Mouse (Mus musculus): ENCODE data around the gene Bag1. TPM values are rescaled to one million over a fixed set of nuclear protein-coding genes. Genes with fewer than 3 reads are reported as not detected.

Gene Bag1
- polyA plus RNA-seq, 1 experiment from 2014 or later: 225 TPM

DNA sequence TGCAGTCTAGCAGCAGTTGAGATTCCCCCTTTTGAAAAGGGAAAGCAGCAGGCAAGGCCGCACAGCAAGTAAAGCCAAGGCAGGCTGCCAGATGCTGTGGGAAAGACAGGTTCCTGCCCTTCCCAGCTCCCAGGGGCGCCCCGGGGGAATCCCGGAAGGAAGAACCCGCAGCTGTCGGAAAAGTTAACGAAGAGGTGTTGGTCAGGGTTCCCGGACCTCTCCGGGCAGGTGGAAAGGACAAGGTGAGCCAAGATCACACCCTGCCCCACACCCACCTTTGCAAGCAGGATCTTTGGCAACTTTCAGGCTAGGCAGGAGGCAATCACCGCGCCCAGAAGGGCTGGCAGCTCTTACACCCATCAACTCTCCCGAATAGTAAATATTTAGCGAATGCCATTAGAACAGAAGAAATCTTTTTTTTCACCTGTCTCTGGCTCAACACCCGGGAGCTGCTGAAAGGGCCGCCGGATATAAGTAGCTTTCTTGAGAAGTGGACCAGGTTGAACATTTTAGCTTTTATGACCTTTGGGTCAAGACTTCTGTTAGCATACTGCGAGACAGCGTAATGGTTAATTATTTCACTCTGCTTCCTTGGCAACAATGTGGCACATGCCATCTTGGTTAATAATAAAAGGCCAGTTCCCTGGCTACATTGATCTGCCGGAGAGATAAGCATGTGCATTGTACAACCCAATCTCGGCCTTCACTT, 39.7 kb downstream of the Bag1 start:
- Histone ChIP-seq H3K4me2 (peak overlapping the region; percentile 25; the same call in 1 of the 2 replicates), H3K27ac (ENCODE audit: low read depth, low read length) (no peak overlapping the region), H3K4me3 (ENCODE audit: low read depth, low read length) (no peak overlapping the region), H3K27me3 (replicated peaks; ENCODE audit: control insufficient read depth, insufficient read depth, low read length) (no peaks in the 10 kb centered on the region), H3K9me3 (ENCODE audit: control insufficient read depth, low read length) (no peaks in the 10 kb centered on the region), H3K9ac (ENCODE audit: low read depth, low read length) (no peak overlapping the region), H3K36me3 (ENCODE audit: control insufficient read depth, insufficient read depth, low read length) (no peaks in the 10 kb centered on the region), H3K4me1 (replicated peaks; ENCODE audit: control insufficient read depth, insufficient read depth, low read length) (peaks cover 5% of the 10 kb centered on the region; the same call in 1 of the 2 replicates)
- ATAC-seq (replicated peaks; ENCODE audit: low FRiP score): no peak
- WGBS: 46% methylated on average over 20 of the region's 20 CpGs
- DNase-seq (ENCODE audit: low spot score): no peak

DNA sequence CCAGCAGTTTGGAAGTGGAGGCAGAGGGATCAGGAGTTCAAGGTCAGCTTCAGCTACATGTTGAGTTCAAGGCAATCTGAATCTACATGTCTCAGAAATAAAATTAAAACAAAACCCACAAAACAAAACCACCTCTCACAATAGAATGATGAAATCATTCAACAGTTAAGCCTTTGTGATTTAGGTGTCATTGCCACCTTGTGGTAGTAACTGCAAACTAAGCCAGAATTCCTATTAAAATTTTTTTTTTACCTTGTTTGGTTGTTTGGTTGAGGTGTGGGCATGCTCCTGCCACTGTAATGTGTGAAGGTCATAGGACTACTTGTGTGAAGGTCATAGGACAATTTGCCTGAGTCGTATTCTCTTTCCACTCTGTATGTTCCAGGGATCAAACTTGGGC, 41.8 kb downstream of the Bag1 start:
- Histone ChIP-seq H3K36me3 (ENCODE audit: control insufficient read depth, insufficient read depth, low read length) (no peaks in the 10 kb centered on the region), H3K9me3 (ENCODE audit: control insufficient read depth, low read length) (no peaks in the 10 kb centered on the region), H3K27me3 (replicated peaks; ENCODE audit: control insufficient read depth, insufficient read depth, low read length) (no peaks in the 10 kb centered on the region), H3K4me3 (ENCODE audit: low read depth, low read length) (no peak overlapping the region), H3K9ac (ENCODE audit: low read depth, low read length) (no peak overlapping the region), H3K4me1 (replicated peaks; ENCODE audit: control insufficient read depth, insufficient read depth, low read length) (peaks cover 5% of the 10 kb centered on the region; the same call in 1 of the 2 replicates), H3K27ac (ENCODE audit: low read depth, low read length) (no peak overlapping the region), H3K4me2 (no peak overlapping the region)
- DNase-seq (ENCODE audit: low spot score) (no peak), ATAC-seq (replicated peaks; ENCODE audit: low FRiP score) (no peak)
- whole genome bisulfite sequencing: 46% methylated on average over 1 of the region's 1 CpGs

GRCm38 (mm10) chr4:40900612-40901011, 47.5 kb downstream of the Bag1 start:
- Histone ChIP-seq H3K4me2 (no peak overlapping the region), H3K4me3 (ENCODE audit: low read depth, low read length) (no peak overlapping the region), H3K4me1 (replicated peaks; ENCODE audit: control insufficient read depth, insufficient read depth, low read length) (no peaks in the 10 kb centered on the region; the same call in 1 of the 2 replicates), H3K9ac (ENCODE audit: low read depth, low read length) (no peak overlapping the region), H3K9me3 (ENCODE audit: control insufficient read depth, low read length) (no peaks in the 10 kb centered on the region), H3K27me3 (replicated peaks; ENCODE audit: control insufficient read depth, insufficient read depth, low read length) (no peaks in the 10 kb centered on the region), H3K36me3 (ENCODE audit: control insufficient read depth, insufficient read depth, low read length) (no peaks in the 10 kb centered on the region), H3K27ac (ENCODE audit: low read depth, low read length) (no peak overlapping the region; the same call in 1 of the 2 replicates)
- ATAC-seq (replicated peaks; ENCODE audit: low FRiP score) (peak; percentile 50; the same call in 1 of the 2 replicates), DNase-seq (ENCODE audit: low spot score) (no peak)
- 73% methylated on average over 4 of the region's 4 CpGs for WGBS

GRCm38 (mm10) chr4:40900071-40900470, 48.0 kb downstream of the Bag1 start:
- no peak for DNase-seq (ENCODE audit: low spot score)
- H3K4me3 ChIP-seq (ENCODE audit: low read depth, low read length): no peak overlapping the region
- 79% methylated on average over 3 of the region's 3 CpGs for WGBS
- no peaks in the 10 kb centered on the region for H3K36me3 ChIP-seq (ENCODE audit: control insufficient read depth, insufficient read depth, low read length)
- H3K9me3 ChIP-seq (ENCODE audit: control insufficient read depth, low read length): no peaks in the 10 kb centered on the region
- peak overlapping the region; percentile 50; the same call in 1 of the 2 replicates for H3K27ac ChIP-seq (ENCODE audit: low read depth, low read length)
- ATAC-seq (replicated peaks; ENCODE audit: low FRiP score): peak; percentile 46; the same call in 1 of the 2 replicates
- no peak overlapping the region for H3K4me2 ChIP-seq
- no peaks in the 10 kb centered on the region; the same call in 1 of the 2 replicates for H3K4me1 ChIP-seq (replicated peaks; ENCODE audit: control insufficient read depth, insufficient read depth, low read length)
- H3K9ac ChIP-seq (ENCODE audit: low read depth, low read length): no peak overlapping the region
- H3K27me3 ChIP-seq (replicated peaks; ENCODE audit: control insufficient read depth, insufficient read depth, low read length): no peaks in the 10 kb centered on the region

- H3K9ac ChIP-seq (ENCODE audit: low read depth, low read length): no peak overlapping the region
- H3K4me3 ChIP-seq (ENCODE audit: low read depth, low read length): no peak overlapping the region
- WGBS: 77% methylated on average over 2 of the region's 2 CpGs
- H3K27me3 ChIP-seq (replicated peaks; ENCODE audit: control insufficient read depth, insufficient read depth, low read length): no peaks in the 10 kb centered on the region
- no peak overlapping the region for H3K27ac ChIP-seq (ENCODE audit: low read depth, low read length)
- no peaks in the 10 kb centered on the region for H3K9me3 ChIP-seq (ENCODE audit: control insufficient read depth, low read length)
- no peaks in the 10 kb centered on the region for H3K36me3 ChIP-seq (ENCODE audit: control insufficient read depth, insufficient read depth, low read length)
- H3K4me1 ChIP-seq (replicated peaks; ENCODE audit: control insufficient read depth, insufficient read depth, low read length): no peaks in the 10 kb centered on the region; the same call in 1 of the 2 replicates
- ATAC-seq (replicated peaks; ENCODE audit: low FRiP score) (no peak), DNase-seq (ENCODE audit: low spot score) (no peak)
- H3K4me2 ChIP-seq: no peak overlapping the region
Measured at GRCm38 (mm10) chr4:40899264-40899663, 48.8 kb downstream of the Bag1 start.

GRCm38 (mm10) chr4:40898476-40899044, 49.5 kb downstream of the Bag1 start:
- Histone ChIP-seq H3K4me1 (replicated peaks; ENCODE audit: control insufficient read depth, insufficient read depth, low read length) (no peaks in the 10 kb centered on the region; the same call in 1 of the 2 replicates), H3K9ac (ENCODE audit: low read depth, low read length) (no peak overlapping the region), H3K9me3 (ENCODE audit: control insufficient read depth, low read length) (no peaks in the 10 kb centered on the region), H3K27ac (ENCODE audit: low read depth, low read length) (no peak overlapping the region), H3K27me3 (replicated peaks; ENCODE audit: control insufficient read depth, insufficient read depth, low read length) (no peaks in the 10 kb centered on the region), H3K4me3 (ENCODE audit: low read depth, low read length) (no peak overlapping the region), H3K4me2 (no peak overlapping the region), H3K36me3 (ENCODE audit: control insufficient read depth, insufficient read depth, low read length) (no peaks in the 10 kb centered on the region)
- WGBS: 79% methylated on average over 6 of the region's 6 CpGs
- no peak for DNase-seq (ENCODE audit: low spot score)
- no peak for ATAC-seq (replicated peaks; ENCODE audit: low FRiP score)

DNA sequence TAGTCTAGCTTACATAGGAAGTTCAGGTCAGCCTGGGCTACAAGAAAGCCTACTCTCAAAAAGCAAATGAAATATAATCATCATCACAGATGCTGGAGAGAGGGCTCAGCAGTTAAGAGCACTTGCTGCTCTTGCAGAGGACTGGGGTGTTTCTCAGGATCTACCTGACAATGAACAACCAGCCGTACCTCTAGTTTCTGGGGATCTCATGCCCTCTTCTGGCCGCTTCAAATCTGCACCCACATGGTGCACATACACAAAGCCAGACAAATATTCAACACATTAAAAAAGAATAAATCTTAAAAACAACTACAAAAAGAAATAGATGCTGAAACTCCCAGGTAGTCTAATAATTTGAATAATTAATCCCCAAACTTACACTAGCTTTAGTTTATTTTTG, 52.4 kb downstream of the Bag1 start:
- H3K4me2 ChIP-seq: no peak overlapping the region
- H3K27ac ChIP-seq (ENCODE audit: low read depth, low read length): no peak overlapping the region
- WGBS: 79% methylated on average over 2 of the region's 2 CpGs
- DNase-seq (ENCODE audit: low spot score): no peak
- H3K9me3 ChIP-seq (ENCODE audit: control insufficient read depth, low read length): no peaks in the 10 kb centered on the region
- H3K9ac ChIP-seq (ENCODE audit: low read depth, low read length): no peak overlapping the region
- no peak overlapping the region for H3K4me3 ChIP-seq (ENCODE audit: low read depth, low read length)
- no peaks in the 10 kb centered on the region for H3K36me3 ChIP-seq (ENCODE audit: control insufficient read depth, insufficient read depth, low read length)
- no peak for ATAC-seq (replicated peaks; ENCODE audit: low FRiP score)
- no peaks in the 10 kb centered on the region; the same call in 1 of the 2 replicates for H3K4me1 ChIP-seq (replicated peaks; ENCODE audit: control insufficient read depth, insufficient read depth, low read length)
- H3K27me3 ChIP-seq (replicated peaks; ENCODE audit: control insufficient read depth, insufficient read depth, low read length): no peaks in the 10 kb centered on the region

DNA sequence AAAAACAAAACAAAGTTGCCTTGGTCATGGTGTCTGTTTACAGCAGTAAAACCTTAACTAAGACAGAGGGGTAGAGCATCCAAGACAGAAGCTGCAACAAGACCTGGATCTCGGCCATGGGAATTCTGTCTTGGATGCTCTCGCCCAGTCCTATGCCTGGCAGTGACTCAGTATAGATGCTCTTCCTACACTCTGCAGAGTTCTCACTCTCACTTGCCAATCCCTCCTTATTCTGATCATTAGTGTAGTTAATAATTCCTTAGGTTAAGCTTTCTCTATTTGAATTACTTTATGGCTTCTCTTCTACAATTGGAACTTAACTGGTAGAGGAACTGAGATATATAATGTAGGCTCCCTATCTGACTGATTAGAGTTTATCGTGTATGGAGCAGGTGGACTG, 53.0 kb downstream of the Bag1 start:
- Histone ChIP-seq H3K9me3 (ENCODE audit: control insufficient read depth, low read length) (no peaks in the 10 kb centered on the region), H3K4me3 (ENCODE audit: low read depth, low read length) (no peak overlapping the region), H3K27ac (ENCODE audit: low read depth, low read length) (no peak overlapping the region), H3K9ac (ENCODE audit: low read depth, low read length) (no peak overlapping the region), H3K4me2 (no peak overlapping the region), H3K4me1 (replicated peaks; ENCODE audit: control insufficient read depth, insufficient read depth, low read length) (no peaks in the 10 kb centered on the region; the same call in 1 of the 2 replicates), H3K27me3 (replicated peaks; ENCODE audit: control insufficient read depth, insufficient read depth, low read length) (no peaks in the 10 kb centered on the region), H3K36me3 (ENCODE audit: control insufficient read depth, insufficient read depth, low read length) (no peaks in the 10 kb centered on the region)
- ATAC-seq (replicated peaks; ENCODE audit: low FRiP score): no peak
- 86% methylated on average over 3 of the region's 3 CpGs for WGBS
- no peak for DNase-seq (ENCODE audit: low spot score)

- DNase-seq (ENCODE audit: low spot score) (no peak), ATAC-seq (replicated peaks; ENCODE audit: low FRiP score) (no peak)
- Histone ChIP-seq H3K4me3 (ENCODE audit: low read depth, low read length) (no peak overlapping the region), H3K36me3 (ENCODE audit: control insufficient read depth, insufficient read depth, low read length) (no peaks in the 10 kb centered on the region), H3K9me3 (ENCODE audit: control insufficient read depth, low read length) (no peaks in the 10 kb centered on the region), H3K9ac (ENCODE audit: low read depth, low read length) (no peak overlapping the region), H3K27ac (ENCODE audit: low read depth, low read length) (no peak overlapping the region), H3K4me2 (no peak overlapping the region), H3K4me1 (replicated peaks; ENCODE audit: control insufficient read depth, insufficient read depth, low read length) (no peaks in the 10 kb centered on the region), H3K27me3 (replicated peaks; ENCODE audit: control insufficient read depth, insufficient read depth, low read length) (no peaks in the 10 kb centered on the region)
- 74% methylated on average over 5 of the region's 5 CpGs for WGBS
Measured at GRCm38 (mm10) chr4:40891206-40891605, 56.9 kb downstream of the Bag1 start.
